Mouse (Mus musculus): ENCODE data around the gene P2rx6.
"Not testable (repeated sequence)": the region's sequence is repeated elsewhere in the genome, so short reads cannot be mapped to it uniquely, and the experiment has no call there.

P2rx6 gene

DNA sequence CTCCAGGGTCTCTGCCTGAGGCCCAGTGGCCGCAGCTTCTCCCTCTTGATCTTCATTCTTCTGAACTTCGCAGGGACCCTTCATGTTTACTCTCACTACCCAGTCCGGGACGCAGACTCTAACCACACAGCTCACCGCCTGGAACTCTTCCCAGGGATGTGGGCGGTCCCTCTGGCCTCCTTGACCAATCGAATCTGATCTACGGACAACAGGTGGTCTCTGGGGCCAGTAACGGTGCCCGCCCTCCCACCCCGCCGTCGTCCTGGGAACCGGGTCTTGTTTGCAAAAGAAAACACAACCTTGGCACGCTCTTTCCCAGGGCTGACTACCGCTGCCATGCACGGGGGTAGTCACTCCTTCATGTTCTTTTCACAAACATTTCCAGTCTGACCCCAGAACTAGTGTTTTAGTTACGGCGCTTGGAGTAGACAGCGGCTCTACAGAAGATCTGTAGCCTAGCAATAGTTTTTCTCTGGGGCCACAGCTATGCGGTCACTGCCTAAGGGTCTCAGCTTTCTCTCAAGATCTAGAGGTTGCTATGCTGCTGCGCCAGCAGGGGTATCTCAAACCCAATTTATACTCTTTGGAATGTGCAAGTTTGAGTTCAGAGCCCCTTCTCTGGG, 446 bp upstream of the P2rx6 start, which contains the start of gene Lrrc74b:
TSS of gene Lrrc74b (minus strand) at position 120 of the 623 bp plus-strand sequence.
- no peak for DNase-seq (ENCODE audit: low read depth in 2 of 2, low spot score in 2 of 2)

DNA sequence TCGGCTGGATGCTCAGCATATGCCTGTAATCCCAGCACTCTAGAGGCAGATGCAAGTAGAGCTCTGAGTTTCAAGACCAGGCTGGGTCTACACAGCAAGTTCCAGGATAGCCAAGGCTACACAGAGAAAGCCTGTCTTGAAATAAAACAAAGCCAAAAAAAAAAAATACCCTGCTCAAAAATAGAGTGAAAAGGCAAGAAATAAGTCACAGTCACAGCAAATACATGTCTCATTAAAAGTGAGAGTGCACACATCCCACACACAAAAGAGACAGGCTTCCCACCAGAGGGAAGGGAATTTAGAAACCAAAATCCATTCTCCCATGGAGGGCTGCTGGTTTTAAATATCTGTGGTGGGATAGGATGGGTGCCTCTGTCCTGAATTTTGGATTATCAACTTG, 1.9 kb downstream of the P2rx6 start:
- no peak for DNase-seq (ENCODE audit: low read depth in 2 of 2, low spot score in 2 of 2)

DNA sequence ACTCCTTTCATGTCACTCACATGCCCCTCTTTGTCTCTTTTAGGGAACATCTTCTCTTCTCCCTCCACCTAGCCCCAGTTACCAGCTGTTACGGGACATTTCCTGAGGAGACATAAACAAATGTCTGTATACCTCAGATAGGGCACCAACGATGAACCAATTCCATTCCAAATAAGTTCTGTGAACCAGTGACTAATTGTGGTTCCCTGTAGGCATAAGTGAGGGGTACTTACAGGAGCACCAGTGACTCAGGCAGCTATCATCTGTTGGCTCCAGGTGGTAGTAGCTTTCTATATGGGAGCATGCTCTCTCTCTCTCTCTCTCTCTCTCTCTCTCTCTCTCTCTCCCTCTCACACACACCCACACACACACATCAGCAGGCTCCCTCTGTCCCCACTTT, 2.5 kb downstream of the P2rx6 start:
- no peak for DNase-seq (ENCODE audit: low read depth in 2 of 2, low spot score in 2 of 2)

DNA sequence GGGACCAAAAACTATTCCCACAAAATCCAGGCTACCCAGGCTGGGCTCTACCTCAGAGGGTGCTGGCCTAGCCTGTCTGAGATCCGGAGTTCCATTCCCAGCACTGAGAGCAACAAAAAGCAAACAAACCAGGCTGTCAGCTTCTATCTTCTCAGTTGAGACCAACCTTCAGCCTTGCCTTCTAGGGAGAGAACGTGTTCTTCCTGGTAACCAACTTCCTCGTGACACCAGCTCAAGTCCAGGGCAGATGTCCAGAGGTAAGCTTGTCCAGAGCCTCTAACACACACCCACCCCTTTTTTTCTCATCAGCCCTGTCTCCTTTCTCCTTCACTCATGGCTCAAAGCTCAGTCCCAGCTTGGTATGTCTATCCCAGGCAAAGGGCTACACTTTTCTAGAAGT, 3.1 kb downstream of the P2rx6 start:
- no peak for DNase-seq (ENCODE audit: low read depth in 2 of 2, low spot score in 2 of 2)

DNA sequence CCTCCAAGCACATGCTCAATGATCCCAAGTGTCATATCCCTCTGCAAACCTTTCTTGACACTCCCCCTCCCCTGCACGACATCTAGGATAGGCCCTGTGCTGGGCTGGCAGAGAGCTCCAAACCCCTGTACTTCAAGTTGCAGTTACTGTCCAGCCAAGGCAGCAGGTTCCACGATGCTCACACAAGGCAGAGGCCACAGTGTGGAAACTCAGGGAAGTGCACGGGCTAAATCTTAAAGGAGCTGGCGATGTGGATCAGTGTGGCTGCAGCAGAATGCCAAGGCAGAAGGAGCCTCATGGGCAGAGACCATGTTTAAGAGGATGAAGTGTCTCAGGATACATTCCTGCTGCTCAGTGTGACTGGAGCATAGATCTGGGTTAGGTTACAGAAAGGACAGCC, 4.5 kb downstream of the P2rx6 start:
- DNase-seq (ENCODE audit: low read depth in 2 of 2, low spot score in 2 of 2), result no peak

DNA sequence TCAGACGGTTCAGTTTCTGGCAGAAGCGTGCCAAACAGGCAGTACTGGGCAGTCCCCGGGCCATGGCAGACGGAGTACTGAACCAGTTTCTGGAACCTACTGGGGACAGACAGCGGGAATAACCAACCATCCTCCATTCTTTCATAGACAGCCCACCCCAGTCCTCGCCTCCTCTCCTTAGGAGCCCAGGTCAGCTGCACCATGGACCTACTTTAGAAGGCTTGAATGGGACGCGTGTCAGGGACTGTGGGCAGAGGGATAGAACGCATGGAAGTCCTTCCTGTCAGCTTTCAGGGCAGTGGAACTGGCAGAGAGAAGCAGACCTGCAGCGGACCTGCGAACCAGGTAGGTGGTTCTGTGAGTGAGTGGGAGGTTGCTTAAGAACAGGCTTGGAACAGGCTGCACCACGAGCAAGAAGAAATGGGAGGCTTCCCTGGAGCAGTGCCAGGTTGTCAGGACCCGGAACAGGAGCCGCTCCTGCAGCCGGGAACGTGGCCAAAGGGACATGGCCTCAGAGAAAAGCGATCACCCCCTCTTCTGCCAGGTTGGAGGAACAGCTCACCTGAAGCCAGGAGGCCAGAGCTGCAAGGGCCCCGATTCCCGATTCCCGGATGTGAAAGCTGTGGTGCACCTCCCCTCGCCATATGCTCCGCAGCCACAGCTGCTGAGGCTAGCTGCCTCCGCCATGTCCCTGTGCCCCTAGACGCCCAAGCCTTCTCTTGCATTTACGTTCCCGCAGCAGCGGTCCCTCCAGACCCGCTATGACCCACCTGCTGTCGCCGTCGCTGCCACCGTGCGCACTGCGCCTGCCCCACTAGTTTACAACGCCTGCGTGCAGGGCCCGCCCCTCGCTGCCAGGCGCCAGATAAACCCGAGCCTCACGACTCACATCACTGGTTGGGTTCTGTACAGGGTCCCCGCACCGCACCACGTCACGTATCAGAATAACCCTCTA, 14.5 kb downstream of the P2rx6 start:
- no peak for DNase-seq (ENCODE audit: low read depth in 2 of 2, low spot score in 2 of 2)

DNA sequence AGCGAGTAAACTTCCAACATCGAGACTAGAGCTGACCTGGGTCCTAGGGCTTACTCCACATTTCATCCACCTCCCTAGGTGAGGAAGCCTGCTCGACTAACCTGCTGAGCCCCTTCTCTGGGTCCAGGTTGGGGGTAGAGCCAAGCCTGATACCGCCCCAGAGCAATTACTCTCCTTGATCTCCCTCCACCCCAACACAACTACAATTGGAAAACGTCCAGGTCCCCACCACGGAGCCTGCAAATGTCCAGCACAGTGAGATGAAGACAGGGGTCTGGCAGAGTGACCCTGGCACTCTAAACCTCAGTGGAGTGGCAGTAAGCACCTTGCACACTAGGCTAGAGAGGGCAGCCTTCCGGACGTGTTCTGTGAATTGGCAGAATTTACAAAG, 15.1 kb downstream of the P2rx6 start:
- no peak for DNase-seq (ENCODE audit: low read depth in 2 of 2, low spot score in 2 of 2)

DNA sequence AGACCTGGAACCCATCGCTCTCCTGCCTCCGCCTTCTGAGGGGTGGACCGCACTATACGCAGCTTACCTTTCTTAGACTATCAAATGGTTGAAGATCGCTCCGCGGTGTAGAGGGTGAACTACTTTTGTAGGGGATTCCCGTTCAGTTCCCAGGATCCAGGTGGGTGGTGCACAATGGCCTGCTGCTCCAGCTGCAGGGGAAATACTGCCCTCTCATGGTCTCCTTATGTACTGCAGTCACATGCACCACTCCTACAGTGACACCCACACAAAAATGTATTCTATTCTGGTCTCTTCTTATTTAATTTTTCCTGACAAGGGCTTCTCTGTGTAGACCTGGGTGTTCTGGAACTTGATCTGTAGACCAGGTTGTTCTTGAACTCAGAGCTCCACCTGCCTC, 21.4 kb downstream of the P2rx6 start, which contains the start of gene Slc7a4:
TSS of gene Slc7a4 (minus strand) at position 151 of the 400 bp plus-strand sequence.
- DNase-seq (ENCODE audit: low read depth in 2 of 2, low spot score in 2 of 2), result no peak

DNA sequence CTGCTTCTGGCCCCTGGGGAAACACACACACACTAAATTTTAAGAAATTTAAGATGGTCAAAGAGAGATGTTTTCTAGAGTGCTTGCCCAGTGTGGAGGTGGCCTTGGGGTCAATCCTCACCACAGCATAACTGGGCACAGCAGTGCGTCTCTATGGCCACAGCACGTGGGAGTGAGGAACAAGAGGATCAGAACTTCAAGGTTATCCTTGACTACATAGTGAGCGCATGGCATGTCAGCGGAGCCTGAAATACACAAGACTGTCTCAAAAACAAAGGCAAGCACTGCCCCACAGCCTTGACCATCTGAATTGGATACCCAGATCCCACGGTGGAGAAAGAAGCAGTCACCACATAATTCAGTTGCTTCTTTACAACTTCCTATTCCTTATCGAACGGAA, 22.9 kb downstream of the P2rx6 start:
- DNase-seq (ENCODE audit: low read depth in 2 of 2, low spot score in 2 of 2), result no peak

DNA sequence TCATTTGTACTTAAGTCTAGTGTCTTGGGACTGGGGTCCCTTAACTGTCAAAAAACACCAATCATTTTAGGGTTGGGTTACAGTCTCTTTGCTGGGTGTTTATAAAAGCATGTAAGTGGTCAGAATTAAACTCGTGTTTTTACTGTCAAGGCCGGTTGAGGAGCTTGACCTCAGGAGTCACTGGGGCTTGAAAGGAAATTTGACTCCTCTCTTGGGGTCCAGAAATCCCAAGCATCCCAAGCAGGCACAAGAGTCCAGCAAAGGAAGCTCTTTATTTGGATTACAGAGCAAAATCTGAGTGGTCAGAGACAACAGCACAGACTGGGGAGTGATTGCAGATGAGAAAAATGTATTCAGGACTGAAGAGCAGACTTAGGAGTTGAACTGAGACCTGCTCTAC, 29.0 kb downstream of the P2rx6 start:
- DNase-seq (ENCODE audit: low read depth in 2 of 2, low spot score in 2 of 2), result no peak

DNA sequence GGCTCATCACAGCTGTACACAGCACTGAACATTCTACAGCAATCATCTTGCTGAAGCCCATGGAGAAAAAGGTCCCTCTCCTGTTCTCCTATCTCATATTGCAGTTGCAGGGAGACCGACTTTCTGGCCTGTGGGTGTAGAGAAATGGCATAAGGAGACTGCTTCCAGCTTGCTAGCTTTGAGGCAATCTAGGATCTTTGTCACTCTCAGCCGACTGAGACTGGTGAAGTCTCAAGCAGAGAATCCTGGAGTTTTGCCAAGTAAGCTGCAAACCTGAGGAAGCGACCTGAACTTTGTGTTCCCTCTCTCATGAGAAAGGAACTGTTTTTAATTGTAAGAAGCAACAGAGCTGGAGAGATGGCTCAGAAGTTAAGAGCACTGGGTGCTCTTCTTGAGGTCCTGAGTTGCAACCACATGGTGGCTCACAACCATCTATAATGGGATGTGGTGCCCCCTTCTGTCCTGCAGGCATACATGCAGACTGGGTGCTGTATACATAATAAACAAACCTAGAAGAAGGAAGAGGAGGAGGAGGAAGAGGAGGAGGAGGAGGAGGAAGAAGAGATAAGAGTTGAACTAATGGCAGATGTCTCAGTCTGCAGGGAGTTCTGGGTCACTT, 39.4 kb downstream of the P2rx6 start:
- DNase-seq (ENCODE audit: low read depth in 2 of 2, low spot score in 2 of 2), result no peak

DNA sequence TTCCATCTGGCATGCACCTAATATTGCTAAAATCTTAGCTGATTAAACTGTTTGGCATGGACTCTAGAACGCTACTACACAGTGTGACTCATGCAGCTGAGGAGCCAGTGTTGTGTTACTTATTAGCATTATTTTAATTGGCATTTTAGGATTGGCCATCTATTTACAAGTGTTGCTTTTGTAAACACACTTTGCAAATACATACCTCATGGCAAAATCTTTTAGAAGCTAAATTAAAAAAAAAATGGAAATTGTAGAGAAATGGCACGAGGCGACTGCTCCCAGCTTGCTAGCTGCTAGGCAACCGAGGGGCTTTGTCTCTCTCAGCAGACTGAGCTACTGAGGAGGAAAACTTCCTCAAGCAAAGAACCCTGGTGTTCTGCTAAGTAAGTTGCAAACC, 43.3 kb downstream of the P2rx6 start:
- DNase-seq (ENCODE audit: low read depth in 2 of 2, low spot score in 2 of 2), result no peak

DNA sequence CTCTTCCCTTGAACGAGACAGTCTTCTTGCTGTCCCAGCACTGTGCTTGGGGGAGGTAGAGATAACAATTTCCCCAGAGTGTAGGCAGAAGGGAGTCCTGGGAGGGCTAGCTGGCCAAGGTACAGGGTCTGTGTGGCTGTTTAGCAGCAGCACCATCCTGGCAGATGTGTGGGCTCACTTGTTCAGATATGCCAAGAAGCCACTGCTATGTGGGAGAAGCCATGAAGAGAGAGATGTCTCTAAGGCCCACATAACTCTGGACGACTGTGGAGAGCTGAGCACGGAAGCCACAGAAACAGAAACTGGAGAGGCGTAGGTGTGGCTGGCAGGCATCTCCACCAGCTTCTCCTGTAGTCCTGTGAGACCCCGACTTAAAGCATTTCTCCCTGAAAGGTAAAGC, 44.0 kb downstream of the P2rx6 start:
- DNase-seq (ENCODE audit: low read depth in 2 of 2, low spot score in 2 of 2), result no peak

DNA sequence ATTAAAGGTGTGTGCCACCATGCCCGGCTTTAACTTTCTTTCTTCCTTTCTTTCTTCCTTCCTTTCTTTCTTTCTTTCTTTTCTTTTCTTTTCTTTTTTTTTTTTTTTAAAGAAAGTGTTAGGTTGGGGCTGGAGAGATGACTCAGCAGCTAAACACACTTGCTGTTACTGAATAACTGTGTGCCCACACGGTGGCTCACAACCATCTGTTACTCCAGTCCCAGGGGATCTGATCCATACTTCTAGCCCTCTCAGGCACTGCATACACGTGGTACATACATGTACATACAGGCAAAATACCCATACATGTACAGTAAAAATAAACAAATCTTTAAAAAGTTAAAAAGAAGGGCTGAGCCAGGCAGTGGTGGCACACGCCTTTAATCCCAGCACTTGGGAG, 49.7 kb downstream of the P2rx6 start:
- DNase-seq (ENCODE audit: low read depth in 2 of 2, low spot score in 2 of 2), result no peak

DNA sequence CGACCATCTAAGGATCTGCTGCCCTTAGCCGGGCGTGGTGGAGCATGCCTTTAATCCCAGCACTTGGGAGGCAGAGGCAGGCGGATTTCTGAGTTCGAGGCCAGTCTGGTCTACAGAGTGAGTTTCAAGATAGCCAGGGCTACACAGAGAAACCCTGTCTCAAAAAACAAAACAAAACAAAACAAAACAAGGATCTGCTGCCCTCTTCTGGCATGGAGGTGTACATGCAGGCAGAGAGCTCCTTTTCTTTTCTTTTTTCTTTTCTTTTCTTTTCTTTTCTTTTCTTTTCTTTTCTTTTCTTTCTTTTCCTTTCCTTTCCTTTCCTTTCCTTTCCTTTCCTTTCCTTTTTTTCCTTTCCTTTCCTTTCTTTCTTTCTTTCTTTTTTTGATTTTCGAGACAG, 53.1 kb downstream of the P2rx6 start:
- not testable (repeated sequence) for DNase-seq (ENCODE audit: low read depth in 2 of 2, low spot score in 2 of 2)

DNA sequence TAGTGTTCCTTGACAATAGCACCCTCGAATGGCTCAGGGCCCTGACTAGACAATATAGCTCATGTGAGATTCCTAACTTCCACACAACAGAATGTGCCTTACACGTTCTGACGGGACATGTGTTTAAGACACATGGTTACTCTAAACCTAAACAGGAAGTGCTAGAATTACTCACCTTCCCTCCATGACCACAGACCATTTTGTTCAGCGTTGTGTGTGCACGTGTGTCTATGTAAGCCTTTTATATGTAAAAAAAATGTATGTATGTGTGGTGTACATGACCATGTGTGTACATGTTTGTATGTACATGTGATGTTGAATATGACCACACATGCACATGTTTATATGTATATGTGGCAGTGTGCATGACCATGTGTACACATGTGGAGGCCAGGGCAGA, 54.5 kb downstream of the P2rx6 start:
- DNase-seq (ENCODE audit: low read depth in 2 of 2, low spot score in 2 of 2), result no peak

DNA sequence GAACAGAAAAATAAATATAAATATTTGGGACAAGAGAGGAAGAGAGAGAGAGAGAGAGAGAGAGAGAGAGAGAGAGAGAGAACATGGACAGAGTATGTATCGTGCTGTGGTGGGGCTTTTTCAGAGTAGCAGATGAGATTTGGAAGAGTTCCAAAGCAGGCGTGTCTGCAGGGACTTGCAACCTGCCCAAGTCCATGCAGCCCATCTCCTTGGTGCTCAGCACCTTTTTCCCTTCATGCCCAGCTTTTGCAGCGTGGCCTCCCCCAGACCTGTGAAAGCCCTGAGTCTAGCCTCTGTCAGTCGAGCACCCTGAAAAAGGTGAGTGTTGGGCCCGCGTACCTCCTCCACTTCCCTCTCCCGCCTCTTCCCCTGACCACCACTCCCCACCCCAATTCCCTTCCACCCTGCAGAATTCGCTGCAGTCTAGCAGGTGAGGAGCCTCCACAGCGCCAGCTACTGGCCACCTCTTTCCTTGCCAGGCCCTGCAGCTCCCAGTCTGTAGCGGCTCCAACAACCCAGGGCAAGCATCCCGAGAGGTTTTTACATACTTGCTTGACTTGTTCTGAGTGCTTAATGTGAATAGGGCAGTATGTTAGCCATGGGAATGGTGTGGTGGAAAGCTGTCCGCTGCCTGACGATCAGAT, 56.4 kb downstream of the P2rx6 start:
- peak; percentile 16 to 45 for DNase-seq (ENCODE audit: low read depth in 2 of 2, low spot score in 2 of 2)

DNA sequence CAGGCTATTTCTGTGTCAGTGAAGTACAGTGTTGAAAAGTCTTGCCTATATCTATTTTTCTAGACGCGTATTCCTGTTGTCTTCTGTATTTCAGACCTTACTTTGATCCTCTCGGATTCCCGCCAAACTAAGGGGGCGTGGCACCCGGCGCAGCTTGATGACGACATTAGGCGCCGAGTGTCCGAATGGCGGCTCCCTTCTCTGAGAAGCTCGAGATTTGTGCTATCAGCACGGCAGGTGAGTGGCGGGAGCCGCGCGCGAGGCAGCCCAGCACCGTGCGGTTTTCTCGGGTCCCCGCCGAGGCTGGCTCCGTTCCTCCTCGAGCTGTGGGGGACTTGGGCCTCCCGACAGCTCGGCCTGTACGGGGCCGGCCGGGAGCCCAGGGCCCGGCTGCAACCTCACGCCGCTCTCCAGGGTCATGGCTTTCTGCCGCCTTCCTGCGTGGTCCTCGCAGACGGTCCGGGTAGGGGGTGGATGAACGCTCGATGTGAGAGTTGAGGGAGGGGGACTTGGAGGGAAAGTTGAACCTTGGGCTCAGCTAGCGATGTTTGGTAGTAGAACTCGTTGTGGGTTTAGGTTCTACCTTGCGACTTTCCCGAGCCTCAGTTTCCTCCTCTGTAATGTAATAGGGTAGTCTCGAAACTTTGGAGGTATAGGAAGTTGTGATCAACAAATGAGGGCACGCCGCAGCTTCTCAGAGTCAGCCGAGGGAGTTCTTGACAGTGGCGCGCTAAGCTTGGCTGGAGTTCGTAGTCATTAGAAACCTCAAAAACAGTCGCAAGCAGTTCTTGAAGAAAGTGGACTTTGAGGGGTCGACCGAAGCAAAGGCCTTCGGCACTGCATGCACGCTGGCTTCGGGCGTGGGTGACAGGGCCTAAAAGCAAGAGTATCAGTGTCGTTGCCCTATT, 57.8 kb downstream of the P2rx6 start, which contains the start of gene Smpd4:
TSS of gene Smpd4 (plus strand) at position 157 of the 908 bp plus-strand sequence.
- DNase-seq (ENCODE audit: low read depth in 2 of 2, low spot score in 2 of 2), result peak; percentile 89 to 94

DNA sequence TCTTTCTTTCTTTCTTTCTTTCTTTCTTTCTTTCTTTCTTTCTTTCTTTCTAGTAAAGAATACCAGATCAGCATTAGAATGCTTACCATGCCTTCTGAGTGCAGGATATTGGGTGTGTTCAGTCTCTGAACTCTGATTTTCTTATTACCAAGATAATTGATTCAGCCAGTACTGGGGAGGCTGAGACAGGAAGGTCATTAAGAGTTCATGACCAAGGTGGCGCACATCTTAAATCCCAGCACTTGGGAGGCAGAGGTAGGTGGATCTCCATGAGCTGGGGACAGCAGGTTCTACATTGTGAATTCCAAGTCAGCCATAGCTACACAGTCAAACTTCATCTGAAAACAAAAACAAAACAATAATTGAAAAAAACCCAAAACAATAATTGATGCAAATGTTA, 60.3 kb downstream of the P2rx6 start:
- no peak for DNase-seq (ENCODE audit: low read depth in 2 of 2, low spot score in 2 of 2)

DNA sequence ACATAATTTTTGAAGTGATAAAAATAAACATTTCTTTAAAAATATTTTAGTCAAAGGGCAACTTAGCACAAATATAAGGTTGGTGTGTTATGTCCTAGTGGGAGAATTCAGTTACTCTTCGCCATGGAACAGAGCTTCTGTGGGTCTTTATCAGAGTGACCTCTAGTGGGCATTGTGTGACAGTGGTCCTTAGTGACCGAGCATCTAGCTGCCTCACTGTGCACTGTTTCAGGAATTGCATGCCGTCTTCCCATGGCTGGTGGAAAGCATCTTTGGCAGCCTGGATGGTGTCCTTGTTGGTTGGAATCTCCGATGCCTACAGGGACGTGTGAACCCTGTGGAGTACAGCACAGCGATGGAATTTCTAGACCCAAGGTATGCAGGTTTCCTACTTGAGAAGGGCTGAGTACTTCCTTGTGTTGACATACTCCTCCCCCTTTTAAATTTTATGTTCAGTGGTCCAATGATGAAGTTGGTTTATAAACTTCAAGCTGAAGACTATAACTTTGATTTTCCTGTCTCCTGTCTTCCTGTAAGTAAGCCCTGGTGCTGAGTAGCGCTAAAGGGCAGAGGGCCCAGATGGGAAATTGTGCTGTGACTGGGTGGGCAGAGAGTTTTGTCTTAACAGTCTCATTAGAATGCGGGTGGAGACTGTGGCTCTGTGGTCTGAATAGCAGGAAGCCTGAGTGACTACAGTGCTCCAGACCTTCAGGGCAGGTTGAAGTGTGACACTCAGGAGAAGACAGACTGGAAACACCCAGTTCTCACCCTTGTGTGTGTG, 64.0 kb downstream of the P2rx6 start:
- no peak for DNase-seq (ENCODE audit: low read depth in 2 of 2, low spot score in 2 of 2)

Data from CD8-positive naive resting alpha-beta T cell, adult 2 months (primary cell).